Mouse (Mus musculus) bone marrow, adult 2 months (tissue): ENCODE data around the gene Lrrc51.

Experiments used
- CTCF ChIP-seq: fragments of 200-500 bp; IDR thresholded peaks from 2 replicates; pipeline ENCODE4 v1.5.1; 2011; ENCODE audit warnings: low read length, control low read depth; ENCODE audit not compliant: control insufficient read depth, insufficient read depth
- POLR2A ChIP-seq: fragments of 200-500 bp; IDR thresholded peaks from 2 replicates; pipeline ENCODE4 v1.6.1; 2011; ENCODE audit warnings: low read depth, mild to moderate bottlenecking, control low read depth, low read length, borderline replicate concordance; ENCODE audit not compliant: control insufficient read depth

DNA sequence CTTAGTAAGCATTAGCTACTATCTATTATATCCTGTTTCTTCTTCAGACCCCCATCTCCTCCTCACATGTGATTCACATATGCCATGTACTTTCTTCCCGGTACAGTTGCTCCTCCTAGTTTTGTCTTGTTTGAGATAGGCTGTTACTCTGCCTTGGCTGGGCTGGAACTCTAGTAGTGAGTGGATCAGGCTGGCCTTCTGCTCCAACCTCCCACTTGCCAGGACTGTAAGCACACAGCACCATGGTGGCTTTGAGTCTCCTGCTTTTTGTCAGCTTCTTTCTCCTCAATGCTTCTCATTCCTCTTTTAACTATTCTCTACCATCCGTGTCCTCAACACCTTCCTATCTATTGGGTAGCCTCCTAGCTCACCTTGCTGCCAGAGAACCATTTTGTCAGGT lies 35.1 kb upstream of the Lrrc51 start:
- TF ChIP-seq CTCF, result no peak
- no peak for TF ChIP-seq POLR2A
